Mouse (Mus musculus): Measurements from ENCODE around the gene Apol9a. TPM values are rescaled to one million over a fixed set of nuclear protein-coding genes. Genes with fewer than 3 reads are reported as not detected.

Apol9a gene
- polyA plus RNA-seq, 1 experiment from 2014 or later = 0.44 TPM

GRCm38 (mm10) chr15:77382271-77382850 is 28.6 kb downstream of the Apol9a start:
- 0 out of 2 replicates have a peak overlapping the region, but pooled peaks have one; percentile 28 for H3K27ac ChIP-seq (ENCODE audit: low read length)
- H3K9ac ChIP-seq (ENCODE audit: low read depth, low read length) = no peak overlapping the region
- H3K4me3 ChIP-seq (ENCODE audit: low read length) = no peak overlapping the region
- H3K36me3 ChIP-seq (ENCODE audit: control insufficient read depth, insufficient read depth, low read length) = no peaks in the 10 kb centered on the region
- no peak overlapping the region for H3K4me2 ChIP-seq (ENCODE audit: low read depth, low read length)
- H3K4me1 ChIP-seq (ENCODE audit: control insufficient read depth, insufficient read depth, low read length) = peaks cover 7% of the 10 kb centered on the region
- peak; percentile 91 for ATAC-seq
- no peaks in the 10 kb centered on the region for H3K27me3 ChIP-seq (replicated peaks; ENCODE audit: control insufficient read depth, insufficient read depth, low read length)
- WGBS = 66% methylated on average over 11 of the region's 11 CpGs
- no peaks in the 10 kb centered on the region for H3K9me3 ChIP-seq (ENCODE audit: control insufficient read depth, low read length)

- Histone ChIP-seq H3K4me1 (ENCODE audit: control insufficient read depth, insufficient read depth, low read length) (peaks cover 5% of the 10 kb centered on the region), H3K4me2 (ENCODE audit: low read depth, low read length) (no peak overlapping the region), H3K27me3 (replicated peaks; ENCODE audit: control insufficient read depth, insufficient read depth, low read length) (no peaks in the 10 kb centered on the region), H3K4me3 (ENCODE audit: low read length) (no peak overlapping the region), H3K9ac (ENCODE audit: low read depth, low read length) (no peak overlapping the region), H3K27ac (ENCODE audit: low read length) (no peak overlapping the region), H3K36me3 (ENCODE audit: control insufficient read depth, insufficient read depth, low read length) (no peaks in the 10 kb centered on the region), H3K9me3 (ENCODE audit: control insufficient read depth, low read length) (no peaks in the 10 kb centered on the region)
- no peak for ATAC-seq
- 80% methylated on average over 6 of the region's 6 CpGs for WGBS
Measured at GRCm38 (mm10) chr15:77381481-77381880, 29.5 kb downstream of the Apol9a start.

GRCm38 (mm10) chr15:77379921-77380320 is 31.0 kb downstream of the Apol9a start:
- Histone ChIP-seq H3K36me3 (ENCODE audit: control insufficient read depth, insufficient read depth, low read length) (no peaks in the 10 kb centered on the region), H3K27ac (ENCODE audit: low read length) (no peak overlapping the region), H3K9me3 (ENCODE audit: control insufficient read depth, low read length) (no peaks in the 10 kb centered on the region), H3K4me3 (ENCODE audit: low read length) (no peak overlapping the region), H3K27me3 (replicated peaks; ENCODE audit: control insufficient read depth, insufficient read depth, low read length) (no peaks in the 10 kb centered on the region), H3K9ac (ENCODE audit: low read depth, low read length) (no peak overlapping the region), H3K4me2 (ENCODE audit: low read depth, low read length) (no peak overlapping the region), H3K4me1 (ENCODE audit: control insufficient read depth, insufficient read depth, low read length) (peaks cover 5% of the 10 kb centered on the region)
- WGBS = 37% methylated on average over 4 of the region's 4 CpGs
- no peak for ATAC-seq

- Histone ChIP-seq H3K27ac (ENCODE audit: low read length) (no peak overlapping the region), H3K9ac (ENCODE audit: low read depth, low read length) (no peak overlapping the region), H3K36me3 (ENCODE audit: control insufficient read depth, insufficient read depth, low read length) (no peaks in the 10 kb centered on the region), H3K4me2 (ENCODE audit: low read depth, low read length) (no peak overlapping the region), H3K4me3 (ENCODE audit: low read length) (no peak overlapping the region), H3K27me3 (replicated peaks; ENCODE audit: control insufficient read depth, insufficient read depth, low read length) (no peaks in the 10 kb centered on the region), H3K4me1 (ENCODE audit: control insufficient read depth, insufficient read depth, low read length) (peaks cover 5% of the 10 kb centered on the region), H3K9me3 (ENCODE audit: control insufficient read depth, low read length) (no peaks in the 10 kb centered on the region)
- WGBS = 79% methylated on average over 4 of the region's 4 CpGs
- ATAC-seq = no peak
Measured at GRCm38 (mm10) chr15:77377419-77377818, 33.5 kb downstream of the Apol9a start.

- Histone ChIP-seq H3K4me2 (ENCODE audit: low read depth, low read length) (no peak overlapping the region), H3K27ac (ENCODE audit: low read length) (no peak overlapping the region), H3K36me3 (ENCODE audit: control insufficient read depth, insufficient read depth, low read length) (no peaks in the 10 kb centered on the region), H3K4me3 (ENCODE audit: low read length) (no peak overlapping the region), H3K27me3 (replicated peaks; ENCODE audit: control insufficient read depth, insufficient read depth, low read length) (no peaks in the 10 kb centered on the region), H3K9me3 (ENCODE audit: control insufficient read depth, low read length) (no peaks in the 10 kb centered on the region), H3K4me1 (ENCODE audit: control insufficient read depth, insufficient read depth, low read length) (no peaks in the 10 kb centered on the region), H3K9ac (ENCODE audit: low read depth, low read length) (no peak overlapping the region)
- no peak; the same call in 1 of the 2 replicates for ATAC-seq
- 80% methylated on average over 7 of the region's 7 CpGs for WGBS
Measured at GRCm38 (mm10) chr15:77376920-77377319, 34.0 kb downstream of the Apol9a start.

- Histone ChIP-seq H3K9me3 (ENCODE audit: control insufficient read depth, low read length) (no peaks in the 10 kb centered on the region), H3K4me2 (ENCODE audit: low read depth, low read length) (no peak overlapping the region), H3K27me3 (replicated peaks; ENCODE audit: control insufficient read depth, insufficient read depth, low read length) (no peaks in the 10 kb centered on the region), H3K36me3 (ENCODE audit: control insufficient read depth, insufficient read depth, low read length) (no peaks in the 10 kb centered on the region), H3K9ac (ENCODE audit: low read depth, low read length) (no peak overlapping the region), H3K27ac (ENCODE audit: low read length) (no peak overlapping the region), H3K4me3 (ENCODE audit: low read length) (no peak overlapping the region), H3K4me1 (ENCODE audit: control insufficient read depth, insufficient read depth, low read length) (peaks cover 20% of the 10 kb centered on the region)
- no peak for ATAC-seq
- 89% methylated on average over 8 of the region's 8 CpGs for WGBS
Measured at GRCm38 (mm10) chr15:77370588-77370987, 40.3 kb downstream of the Apol9a start.

GRCm38 (mm10) chr15:77369981-77370380 is 41.0 kb downstream of the Apol9a start:
- 93% methylated on average over 21 of the region's 21 CpGs for WGBS
- no peak overlapping the region for H3K9ac ChIP-seq (ENCODE audit: low read depth, low read length)
- no peak for ATAC-seq
- no peaks in the 10 kb centered on the region for H3K9me3 ChIP-seq (ENCODE audit: control insufficient read depth, low read length)
- H3K27ac ChIP-seq (ENCODE audit: low read length) = no peak overlapping the region
- H3K4me1 ChIP-seq (ENCODE audit: control insufficient read depth, insufficient read depth, low read length) = peaks cover 22% of the 10 kb centered on the region
- H3K27me3 ChIP-seq (replicated peaks; ENCODE audit: control insufficient read depth, insufficient read depth, low read length) = no peaks in the 10 kb centered on the region
- H3K36me3 ChIP-seq (ENCODE audit: control insufficient read depth, insufficient read depth, low read length) = no peaks in the 10 kb centered on the region
- no peak overlapping the region for H3K4me3 ChIP-seq (ENCODE audit: low read length)
- no peak overlapping the region for H3K4me2 ChIP-seq (ENCODE audit: low read depth, low read length)

GRCm38 (mm10) chr15:77368818-77369320 is 42.1 kb downstream of the Apol9a start:
- Histone ChIP-seq H3K4me1 (ENCODE audit: control insufficient read depth, insufficient read depth, low read length) (peaks cover 22% of the 10 kb centered on the region), H3K4me3 (ENCODE audit: low read length) (no peak overlapping the region), H3K27me3 (replicated peaks; ENCODE audit: control insufficient read depth, insufficient read depth, low read length) (no peaks in the 10 kb centered on the region), H3K9ac (ENCODE audit: low read depth, low read length) (0 out of 2 replicates have a peak overlapping the region, but pooled peaks have one; percentile 57), H3K36me3 (ENCODE audit: control insufficient read depth, insufficient read depth, low read length) (no peaks in the 10 kb centered on the region), H3K27ac (ENCODE audit: low read length) (0 out of 2 replicates have a peak overlapping the region, but pooled peaks have one; percentile 39), H3K4me2 (ENCODE audit: low read depth, low read length) (no peak overlapping the region), H3K9me3 (ENCODE audit: control insufficient read depth, low read length) (no peaks in the 10 kb centered on the region)
- peak; percentile 28; the same call in 1 of the 2 replicates for ATAC-seq
- 72% methylated on average over 12 of the region's 12 CpGs for WGBS

GRCm38 (mm10) chr15:77368148-77368547 is 42.8 kb downstream of the Apol9a start:
- peak overlapping the region; percentile 62 for H3K27ac ChIP-seq (ENCODE audit: low read length)
- H3K36me3 ChIP-seq (ENCODE audit: control insufficient read depth, insufficient read depth, low read length) = no peaks in the 10 kb centered on the region
- peak overlapping the region; percentile 20; the same call in 1 of the 2 replicates for H3K4me3 ChIP-seq (ENCODE audit: low read length)
- peak overlapping the region; percentile 57 for H3K9ac ChIP-seq (ENCODE audit: low read depth, low read length)
- H3K4me2 ChIP-seq (ENCODE audit: low read depth, low read length) = peak overlapping the region; percentile 57
- ATAC-seq = peak; percentile 64
- no peaks in the 10 kb centered on the region for H3K27me3 ChIP-seq (replicated peaks; ENCODE audit: control insufficient read depth, insufficient read depth, low read length)
- H3K4me1 ChIP-seq (ENCODE audit: control insufficient read depth, insufficient read depth, low read length) = peaks cover 22% of the 10 kb centered on the region
- no peaks in the 10 kb centered on the region for H3K9me3 ChIP-seq (ENCODE audit: control insufficient read depth, low read length)
- under 1% methylated on average over 13 of the region's 13 CpGs for WGBS

Measured in intestine, embryonic 16.5 days (tissue).